Mouse (Mus musculus): ENCODE data around the gene Gimap9. TPM values are rescaled to one million over a fixed set of nuclear protein-coding genes. Genes with fewer than 3 reads are reported as not detected.

The Gimap9 gene
- total RNA-seq, 2 experiments from 2014 or later, result 0.48 to 1.1 TPM

Other genes with a start within 250 kb of the Gimap9 start
- gene Zfp467, start 230.3 kb upstream of the Gimap9 start, total RNA-seq (2021), result 10 to 100 TPM; 22.3 TPM
- gene Sspo, start 227.9 kb upstream of the Gimap9 start, total RNA-seq (2021), result under 1 TPM; 0.56 to 0.74 TPM
- gene Atp6v0e2, start 138.5 kb upstream of the Gimap9 start, total RNA-seq (2021), result 100 to 1,000 TPM; 440 to 446 TPM
- 10 to 100 TPM; 32.3 to 37.6 TPM for gene Lrrc61, start 121.3 kb upstream of the Gimap9 start, total RNA-seq (2021)
- gene Rarres2, start 103.3 kb upstream of the Gimap9 start, total RNA-seq (2021), result 10 to 100 TPM; 14.9 to 18.0 TPM
- gene Gm45021, start 86.5 kb upstream of the Gimap9 start, total RNA-seq (2021), result not detected
- 10 to 100 TPM; 48.0 to 51.0 TPM for gene Repin1, start 82.2 kb upstream of the Gimap9 start, total RNA-seq (2021)
- not detected for gene Gm44965, start 82.2 kb upstream of the Gimap9 start, total RNA-seq (2021)
- 1 to 10 TPM; 7.1 to 8.2 TPM for gene Zfp775, start 74.1 kb upstream of the Gimap9 start, total RNA-seq (2021)
- gene AI854703, start 49.4 kb upstream of the Gimap9 start, total RNA-seq (2021), result 10 to 100 TPM; 13.4 to 13.6 TPM
- gene Gimap8, start 28.9 kb upstream of the Gimap9 start, total RNA-seq (2021), result under 1 TPM; 0.77 to 0.81 TPM
- gene Gimap4, start 8.4 kb downstream of the Gimap9 start, total RNA-seq (2021), result not detected
- 1 to 10 TPM; 4.3 to 4.9 TPM for gene Gimap6, start 32.1 kb downstream of the Gimap9 start, total RNA-seq (2021)
- 1 to 10 TPM in 1 of 2 experiments, not detected in 1; 1.9 TPM for gene Gm28053, start 42.5 kb downstream of the Gimap9 start, total RNA-seq (2021)
- not detected for gene Gimap7, start 42.5 kb downstream of the Gimap9 start, total RNA-seq (2021)
- 1 to 10 TPM; 1.4 to 1.9 TPM for gene Gimap1, start 62.9 kb downstream of the Gimap9 start, total RNA-seq (2021)
- under 1 TPM; 0.62 to 0.99 TPM for gene Gimap5, start 70.1 kb downstream of the Gimap9 start, total RNA-seq (2021)
- not detected for gene Gimap3, start 94.7 kb downstream of the Gimap9 start, total RNA-seq (2021)
- 10 to 100 TPM; 32.4 to 36.3 TPM for gene Tmem176a, start 164.8 kb downstream of the Gimap9 start, total RNA-seq (2021)
- 10 to 100 TPM; 58.5 to 61.2 TPM for gene Tmem176b, start 165.4 kb downstream of the Gimap9 start, total RNA-seq (2021)
- gene Aoc1, start 196.8 kb downstream of the Gimap9 start, total RNA-seq (2021), result not detected